Mouse (Mus musculus) neural tube, embryonic 11.5 days (tissue): ENCODE data around the gene Thoc6. TPM values are rescaled to one million over a fixed set of nuclear protein-coding genes. Genes with fewer than 3 reads are reported as not detected.
A peak's percentile ranks its signal among the peaks of the same experiment; 100 is the strongest.

Experiments used
- ATAC-seq: fragments of 200-750 bp; cut with Nextera tagmentation; 2 replicates; pipeline ENCODE4 v1.8.0; 2017; ENCODE audit warnings: moderate number of reproducible peaks, mild to moderate bottlenecking, moderate TSS enrichment, moderate library complexity; ENCODE audit not compliant: insufficient read depth, low FRiP score, low TSS enrichment
- DNase-seq: peaks from one replicate; pipeline ENCODE4 v3.0.0-alpha.2; 2015; ENCODE audit warnings: low spot score
- H3K27ac ChIP-seq: fragments of 300-500 bp; sonication (generic); 2 replicates; pipeline ENCODE4 v1.5.1; 2014; ENCODE audit warnings: low read depth, mild to moderate bottlenecking, low read length
- H3K27me3 ChIP-seq: fragments of 300-500 bp; sonication (generic); 2 replicates; pipeline ENCODE4 v1.6.1; 2014; ENCODE audit warnings: mild to moderate bottlenecking, low read length, mixed read lengths; ENCODE audit not compliant: control insufficient read depth, insufficient read depth
- H3K36me3 ChIP-seq: fragments of 300-500 bp; sonication (generic); 2 replicates; pipeline ENCODE4 v1.6.1; 2014; ENCODE audit warnings: mild to moderate bottlenecking, low read length, moderate library complexity, mixed read lengths; ENCODE audit not compliant: control insufficient read depth, insufficient read depth
- H3K4me1 ChIP-seq: fragments of 300-500 bp; sonication (generic); 2 replicates; pipeline ENCODE4 v1.6.1; 2014; ENCODE audit warnings: low read length, mixed read lengths; ENCODE audit not compliant: control insufficient read depth, insufficient read depth
- H3K4me2 ChIP-seq: fragments of 300-500 bp; sonication (generic); 2 replicates; pipeline ENCODE4 v1.6.1; 2014; ENCODE audit warnings: low read depth, mild to moderate bottlenecking, moderate library complexity
- H3K4me3 ChIP-seq: fragments of 300-500 bp; sonication (generic); 2 replicates; pipeline ENCODE4 v1.5.1; 2014; ENCODE audit warnings: low read depth, low read length
- H3K9ac ChIP-seq: fragments of 300-500 bp; sonication (generic); 2 replicates; pipeline ENCODE4 v1.6.1; 2014; ENCODE audit warnings: mild to moderate bottlenecking, low read length
- H3K9me3 ChIP-seq: fragments of 300-500 bp; sonication (generic); 2 replicates; pipeline ENCODE4 v1.6.1; 2016; ENCODE audit warnings: low read length; ENCODE audit not compliant: control insufficient read depth
- WGBS: fragments of 180-500 bp; shearing (Covaris S2); extraction: QIAGEN DNeasy Blood & Tissue Kit; methylation state at CpG from one replicate; pipeline ENCODE4 v1.1.7; 2014; 5-methylcytosine and 5-hydroxymethylcytosine counted together
- polyA plus RNA-seq: library from polyadenylated mRNA; unstranded; fragments of >200 nt; fragmentation: Nextera tagmentation; extraction: Ambion mirVana; gene quantifications from 2 replicates; pipeline ENCODE4 v1.2.1, GENCODE M21; 2014

Gene Thoc6
- polyA plus RNA-seq, 1 experiment from 2014 or later: 62.4 TPM

GRCm38 (mm10) chr17:23682092-23682491 is 8.4 kb upstream of the Thoc6 start:
- H3K36me3 ChIP-seq: no peaks in the 10 kb centered on the region
- H3K27ac ChIP-seq: no peak overlapping the region
- H3K27me3 ChIP-seq: peaks cover 54% of the 10 kb centered on the region
- WGBS: 59% methylated on average over 4 of the region's 4 CpGs
- no peaks in the 10 kb centered on the region for H3K9me3 ChIP-seq
- H3K9ac ChIP-seq: no peak overlapping the region
- H3K4me1 ChIP-seq: peaks cover 2% of the 10 kb centered on the region; the same call in 1 of the 2 replicates
- no peak overlapping the region for H3K4me3 ChIP-seq
- ATAC-seq (no peak), DNase-seq (no peak)
- no peak overlapping the region for H3K4me2 ChIP-seq

GRCm38 (mm10) chr17:23681086-23681485 is 7.4 kb upstream of the Thoc6 start:
- DNase-seq: no peak
- no peak overlapping the region for H3K4me2 ChIP-seq
- no peak overlapping the region for H3K27ac ChIP-seq
- peaks cover 8% of the 10 kb centered on the region for H3K4me1 ChIP-seq
- H3K9ac ChIP-seq: no peak overlapping the region
- H3K9me3 ChIP-seq: no peaks in the 10 kb centered on the region
- no peaks in the 10 kb centered on the region for H3K36me3 ChIP-seq
- WGBS: 74% methylated on average over 10 of the region's 10 CpGs
- H3K27me3 ChIP-seq: peaks cover 58% of the 10 kb centered on the region
- H3K4me3 ChIP-seq: no peak overlapping the region
- no peak for ATAC-seq

- Histone ChIP-seq H3K4me1 (peaks cover 13% of the 10 kb centered on the region), H3K36me3 (no peaks in the 10 kb centered on the region), H3K9ac (no peak overlapping the region), H3K4me2 (no peak overlapping the region), H3K27ac (no peak overlapping the region), H3K27me3 (peaks cover 65% of the 10 kb centered on the region), H3K9me3 (no peaks in the 10 kb centered on the region), H3K4me3 (no peak overlapping the region)
- no peak for ATAC-seq
- 77% methylated on average over 9 of the region's 9 CpGs for WGBS
- no peak for DNase-seq
Measured at GRCm38 (mm10) chr17:23680336-23680735, 6.7 kb upstream of the Thoc6 start.

GRCm38 (mm10) chr17:23679127-23679835 is 5.6 kb upstream of the Thoc6 start, which contains the start of gene Cldn6:
Gene Cldn6, plus strand, starts transcription at chr17:23679249.
- DNase-seq: no peak
- Histone ChIP-seq H3K4me1 (peaks cover 13% of the 10 kb centered on the region), H3K27ac (no peak within 1 kb of the TSS)

GRCm38 (mm10) chr17:23677236-23677679 is 3.6 kb upstream of the Thoc6 start, which contains the start of gene Tnfrsf12a:
Gene Tnfrsf12a, minus strand, starts transcription at chr17:23677468.
- Histone ChIP-seq H3K36me3 (no peaks in the 10 kb centered on the region), H3K9me3 (no peaks in the 10 kb centered on the region), H3K4me2 (peak within 1 kb of the TSS; percentile 71), H3K4me1 (peaks cover 15% of the 10 kb centered on the region), H3K4me3 (peak within 1 kb of the TSS; percentile 35), H3K9ac (peak within 1 kb of the TSS; percentile 2), H3K27me3 (peaks cover 58% of the 10 kb centered on the region), H3K27ac (no peak within 1 kb of the TSS)
- peak; percentile 91 for DNase-seq
- ATAC-seq: peak; percentile 22; the same call in 1 of the 2 replicates
- under 1% methylated on average over 34 of the region's 34 CpGs for WGBS

More at GRCm38 (mm10) chr17:23679127-23679835, 5.6 kb upstream of the Thoc6 start, which contains the start of gene Cldn6:
- Histone ChIP-seq H3K9ac (no peak within 1 kb of the TSS), H3K9me3 (no peaks in the 10 kb centered on the region), H3K27me3 (peaks cover 71% of the 10 kb centered on the region), H3K36me3 (no peaks in the 10 kb centered on the region), H3K4me2 (0 out of 2 replicates have a peak within 1 kb of the TSS, but pooled peaks have one; percentile 2), H3K4me3 (peak within 1 kb of the TSS; percentile 10; the same call in 1 of the 2 replicates)
- no peak for ATAC-seq
- WGBS: 2% methylated on average over 37 of the region's 38 CpGs

- Histone ChIP-seq H3K9me3 (no peaks in the 10 kb centered on the region), H3K36me3 (no peaks in the 10 kb centered on the region), H3K4me1 (peaks cover 15% of the 10 kb centered on the region), H3K27ac (no peak overlapping the region), H3K27me3 (peaks cover 54% of the 10 kb centered on the region), H3K4me3 (peak overlapping the region; percentile 35), H3K4me2 (peak overlapping the region; percentile 71), H3K9ac (peak overlapping the region; percentile 2)
- DNase-seq (peak; percentile 39), ATAC-seq (no peak)
- under 1% methylated on average over 30 of the region's 37 CpGs for WGBS
Measured at GRCm38 (mm10) chr17:23676473-23677031, 2.9 kb upstream of the Thoc6 start.

- Histone ChIP-seq H3K9me3 (no peaks in the 10 kb centered on the region), H3K27ac (no peak overlapping the region), H3K9ac (peak overlapping the region; percentile 2; the same call in 1 of the 2 replicates), H3K36me3 (no peaks in the 10 kb centered on the region), H3K4me1 (peaks cover 15% of the 10 kb centered on the region), H3K4me3 (peak overlapping the region; percentile 35), H3K27me3 (peaks cover 46% of the 10 kb centered on the region), H3K4me2 (peak overlapping the region; percentile 71; the same call in 1 of the 2 replicates)
- WGBS: 11% methylated on average over 15 of the region's 15 CpGs
- ATAC-seq (no peak), DNase-seq (peak; percentile 7)
Measured at GRCm38 (mm10) chr17:23675564-23676281, 2.0 kb upstream of the Thoc6 start.

- H3K9me3 ChIP-seq: no peaks in the 10 kb centered on the region
- H3K27me3 ChIP-seq: peaks cover 40% of the 10 kb centered on the region
- no peak overlapping the region for H3K4me3 ChIP-seq
- no peak overlapping the region for H3K9ac ChIP-seq
- DNase-seq (peak; percentile 9), ATAC-seq (no peak)
- peaks cover 15% of the 10 kb centered on the region for H3K4me1 ChIP-seq
- peaks cover 3% of the 10 kb centered on the region; the same call in 1 of the 2 replicates for H3K36me3 ChIP-seq
- WGBS: 29% methylated on average over 5 of the region's 5 CpGs
- H3K4me2 ChIP-seq: no peak overlapping the region
- no peak overlapping the region for H3K27ac ChIP-seq
Measured at GRCm38 (mm10) chr17:23675127-23675526, 1.4 kb upstream of the Thoc6 start.
